Mouse (Mus musculus) heart, embryonic 10.5 days (tissue): ENCODE measurements around the gene Tfpi. TPM values are rescaled to one million over a fixed set of nuclear protein-coding genes. Genes with fewer than 3 reads are reported as not detected.
"Not testable (repeated sequence)": the region's sequence is repeated elsewhere in the genome, so short reads cannot be mapped to it uniquely, and the experiment has no call there.

Source experiments
- DNase-seq: peaks from one replicate; pipeline ENCODE4 v3.0.0-alpha.2; 2017; ENCODE audit warnings: low spot score
- H3K27ac ChIP-seq: fragments of 300-500 bp; sonication (generic); 2 replicates; pipeline ENCODE4 v1.5.1; 2016; ENCODE audit warnings: mild to moderate bottlenecking
- H3K27me3 ChIP-seq: fragments of 300-500 bp; sonication (generic); 2 replicates; pipeline ENCODE4 v1.6.1; 2016; ENCODE audit warnings: mild to moderate bottlenecking; ENCODE audit not compliant: poor library complexity, insufficient read depth, severe bottlenecking
- H3K36me3 ChIP-seq: fragments of 300-500 bp; sonication (generic); 2 replicates; pipeline ENCODE4 v1.6.1; 2016; ENCODE audit warnings: mild to moderate bottlenecking, moderate library complexity
- H3K4me1 ChIP-seq: fragments of 300-500 bp; sonication (generic); 2 replicates; pipeline ENCODE4 v1.6.1; 2016; ENCODE audit warnings: mild to moderate bottlenecking
- H3K4me3 ChIP-seq: fragments of 300-500 bp; sonication (generic); 2 replicates; pipeline ENCODE4 v1.5.1; 2016; ENCODE audit warnings: mild to moderate bottlenecking, moderate library complexity
- H3K9me3 ChIP-seq: fragments of 300-500 bp; sonication (generic); 2 replicates; pipeline ENCODE4 v1.6.1; 2016; ENCODE audit warnings: mild to moderate bottlenecking, moderate library complexity
- WGBS: fragments of 180-500 bp; shearing (Covaris S2); methylation state at CpG from one replicate; pipeline ENCODE4 v1.1.7; 2016; 5-methylcytosine and 5-hydroxymethylcytosine counted together
- polyA plus RNA-seq: library from polyadenylated mRNA; unstranded; fragments of >200 nt; fragmentation: Nextera tagmentation; extraction: Ambion mirVana; gene quantifications from 2 replicates; pipeline ENCODE4 v1.2.1, GENCODE M21; 2016

The Tfpi gene
- polyA plus RNA-seq, 1 experiment from 2014 or later: 56.5 TPM

DNA sequence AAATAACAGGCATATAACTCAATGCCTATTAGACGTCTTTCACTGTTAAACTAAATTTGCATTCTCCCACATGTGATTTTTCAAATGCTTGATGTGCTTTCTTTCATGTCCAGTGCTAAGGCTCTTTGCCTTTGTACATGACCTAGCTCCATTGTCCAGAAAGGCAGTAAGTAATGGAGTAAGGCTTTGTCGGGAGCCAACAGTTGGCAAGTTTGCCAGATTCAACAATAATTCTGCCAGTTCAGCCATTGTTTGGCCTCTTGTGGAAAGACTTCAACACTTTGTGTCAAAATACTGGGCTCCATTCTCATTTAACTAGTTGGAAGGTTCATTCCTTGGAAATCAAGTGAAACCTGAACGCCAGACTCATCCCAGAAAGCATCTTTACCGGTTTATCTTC is 60.1 kb downstream of the Tfpi start:
- Histone ChIP-seq H3K9me3 (no peaks in the 10 kb centered on the region), H3K36me3 (peaks cover 10% of the 10 kb centered on the region; the same call in 1 of the 2 replicates)
- WGBS: 82% methylated on average over 4 of the region's 4 CpGs

DNA sequence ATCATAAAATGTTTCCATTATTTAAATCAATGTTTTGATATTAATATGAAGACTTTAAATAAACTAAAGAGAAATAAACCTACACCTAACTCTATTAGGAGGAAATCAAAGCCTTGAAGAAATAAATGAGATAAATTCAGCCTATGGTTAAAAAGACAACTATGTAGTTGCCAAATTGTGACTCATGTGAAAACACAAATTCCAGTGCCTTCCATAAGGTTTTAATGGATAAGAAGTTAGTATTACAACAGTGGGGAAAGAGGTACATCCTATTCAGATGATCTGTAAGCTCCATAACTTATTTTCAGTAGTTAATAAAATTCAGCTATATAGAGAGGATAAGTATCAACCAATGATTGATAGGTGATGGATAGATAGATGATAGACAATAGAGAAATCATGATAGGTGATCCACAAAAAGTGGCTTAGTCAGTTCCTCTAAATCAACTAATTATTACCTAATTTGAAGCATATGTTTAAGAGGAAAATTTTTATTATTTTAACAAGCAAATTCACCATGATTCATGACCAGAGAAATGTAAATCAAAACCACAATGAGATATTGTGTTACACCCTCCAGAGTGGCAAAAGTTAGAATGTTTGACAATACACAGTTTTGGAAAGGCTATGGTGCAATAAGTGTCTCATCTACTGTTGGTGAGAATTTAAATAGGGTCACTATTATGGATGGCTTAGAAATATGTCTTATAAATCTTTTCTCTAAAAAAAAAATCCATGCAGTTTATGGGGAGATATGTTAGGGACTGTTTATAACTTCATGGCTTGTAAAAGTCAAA is 66.6 kb downstream of the Tfpi start:
- Histone ChIP-seq H3K4me3 (no peak overlapping the region), H3K27me3 (no peaks in the 10 kb centered on the region), H3K4me1 (no peaks in the 10 kb centered on the region), H3K36me3 (peaks cover 10% of the 10 kb centered on the region; the same call in 1 of the 2 replicates), H3K9me3 (no peaks in the 10 kb centered on the region), H3K27ac (no peak overlapping the region)
- no peak for DNase-seq

More for the DNA sequence above, 60.1 kb downstream of the Tfpi start:
- no peak for DNase-seq
- Histone ChIP-seq H3K27ac (no peak overlapping the region), H3K4me1 (no peaks in the 10 kb centered on the region), H3K27me3 (no peaks in the 10 kb centered on the region), H3K4me3 (no peak overlapping the region)

GRCm38 (mm10) chr2:84404834-84405233 is 71.7 kb downstream of the Tfpi start:
- Histone ChIP-seq H3K4me3 (no peak overlapping the region), H3K27me3 (no peaks in the 10 kb centered on the region), H3K9me3 (no peaks in the 10 kb centered on the region), H3K27ac (no peak overlapping the region), H3K36me3 (no peaks in the 10 kb centered on the region), H3K4me1 (no peaks in the 10 kb centered on the region)
- WGBS: 83% methylated on average over 3 of the region's 3 CpGs
- DNase-seq: no peak

- H3K4me1 ChIP-seq: no peaks in the 10 kb centered on the region
- H3K36me3 ChIP-seq: no peaks in the 10 kb centered on the region
- no peak overlapping the region for H3K27ac ChIP-seq
- no peak overlapping the region for H3K4me3 ChIP-seq
- WGBS: 76% methylated on average over 3 of the region's 3 CpGs
- DNase-seq: no peak
- H3K9me3 ChIP-seq: no peaks in the 10 kb centered on the region
- H3K27me3 ChIP-seq: no peaks in the 10 kb centered on the region
Observed at GRCm38 (mm10) chr2:84402713-84403112, 73.9 kb downstream of the Tfpi start.

DNA sequence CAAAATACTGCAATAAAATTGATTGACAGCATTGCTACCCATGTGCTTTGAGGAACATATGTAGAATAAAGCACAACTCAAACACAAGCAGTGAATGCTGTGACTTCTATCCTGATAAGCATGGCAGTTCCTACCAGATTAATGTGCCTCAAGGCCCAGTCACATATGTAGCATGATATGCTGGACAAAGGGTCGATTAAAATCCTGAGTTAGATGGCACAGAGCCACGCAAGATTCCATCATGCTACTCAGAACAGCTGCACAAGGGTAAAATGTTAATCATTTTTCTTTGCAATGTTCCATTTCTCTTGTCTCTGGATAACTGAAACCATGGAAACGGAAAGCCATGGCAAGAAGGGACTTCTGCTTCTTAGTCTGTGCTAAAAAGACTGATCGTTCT is 80.0 kb downstream of the Tfpi start:
- WGBS: 84% methylated on average over 4 of the region's 4 CpGs
- no peaks in the 10 kb centered on the region for H3K4me1 ChIP-seq
- no peaks in the 10 kb centered on the region for H3K27me3 ChIP-seq
- no peak overlapping the region for H3K27ac ChIP-seq
- H3K36me3 ChIP-seq: no peaks in the 10 kb centered on the region
- no peak overlapping the region for H3K4me3 ChIP-seq
- no peak for DNase-seq
- H3K9me3 ChIP-seq: no peaks in the 10 kb centered on the region

- WGBS: 77% methylated on average over 4 of the region's 4 CpGs
- no peak for DNase-seq
- no peak overlapping the region for H3K27ac ChIP-seq
Observed at GRCm38 (mm10) chr2:84393236-84393635, 83.3 kb downstream of the Tfpi start.

GRCm38 (mm10) chr2:84389075-84389474 is 87.5 kb downstream of the Tfpi start:
- Histone ChIP-seq H3K36me3 (no peaks in the 10 kb centered on the region), H3K4me1 (peaks cover 19% of the 10 kb centered on the region), H3K27ac (no peak overlapping the region), H3K4me3 (no peak overlapping the region), H3K9me3 (no peaks in the 10 kb centered on the region), H3K27me3 (no peaks in the 10 kb centered on the region)
- no peak for DNase-seq

More at GRCm38 (mm10) chr2:84393236-84393635, 83.3 kb downstream of the Tfpi start:
- H3K27me3 ChIP-seq: no peaks in the 10 kb centered on the region
- H3K36me3 ChIP-seq: no peaks in the 10 kb centered on the region
- peaks cover 5% of the 10 kb centered on the region for H3K4me1 ChIP-seq
- H3K9me3 ChIP-seq: no peaks in the 10 kb centered on the region
- H3K4me3 ChIP-seq: no peak overlapping the region

DNA sequence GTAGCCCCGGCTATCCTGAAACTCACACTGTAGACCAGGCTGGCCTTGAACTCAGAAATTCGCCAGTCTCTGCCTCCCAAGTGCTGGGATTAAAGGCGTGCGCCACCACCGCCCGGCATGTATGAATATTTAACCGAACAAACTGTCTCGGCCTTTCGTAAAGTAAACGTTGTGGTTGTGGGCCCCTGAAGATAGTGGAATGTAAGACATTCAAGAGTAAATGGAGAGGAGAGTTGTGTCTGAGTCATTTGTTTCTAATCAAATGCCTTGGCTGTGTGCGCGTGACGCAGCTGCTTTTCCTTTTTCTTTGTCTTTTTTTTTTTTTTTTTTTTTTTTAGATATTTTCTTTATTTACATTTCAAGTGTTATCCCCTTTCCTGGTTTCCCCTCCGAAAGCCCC is 88.0 kb downstream of the Tfpi start:
- H3K4me1 ChIP-seq: peaks cover 19% of the 10 kb centered on the region
- not testable (repeated sequence) for H3K4me3 ChIP-seq, DNase-seq, H3K27ac ChIP-seq, H3K9me3 ChIP-seq, H3K36me3 ChIP-seq, H3K27me3 ChIP-seq
- 73% methylated on average over 14 of the region's 14 CpGs for WGBS

GRCm38 (mm10) chr2:84388023-84388416 is 88.6 kb downstream of the Tfpi start:
- Histone ChIP-seq H3K4me3 (no peak overlapping the region), H3K27me3 (no peaks in the 10 kb centered on the region), H3K27ac (peak overlapping the region; percentile 47), H3K9me3 (no peaks in the 10 kb centered on the region), H3K4me1 (peaks cover 19% of the 10 kb centered on the region), H3K36me3 (no peaks in the 10 kb centered on the region)
- DNase-seq: no peak
- WGBS: 49% methylated on average over 7 of the region's 7 CpGs

GRCm38 (mm10) chr2:84387394-84388022 is 89.1 kb downstream of the Tfpi start:
- H3K9me3 ChIP-seq: no peaks in the 10 kb centered on the region
- H3K4me3 ChIP-seq: peak overlapping the region; percentile 37
- 54% methylated on average over 11 of the region's 11 CpGs for WGBS
- H3K27ac ChIP-seq: peak overlapping the region; percentile 47; the same call in 1 of the 2 replicates
- H3K36me3 ChIP-seq: no peaks in the 10 kb centered on the region
- H3K27me3 ChIP-seq: no peaks in the 10 kb centered on the region
- peaks cover 19% of the 10 kb centered on the region for H3K4me1 ChIP-seq
- no peak for DNase-seq

GRCm38 (mm10) chr2:84386563-84387393 is 89.8 kb downstream of the Tfpi start:
- DNase-seq: no peak
- Histone ChIP-seq H3K9me3 (no peaks in the 10 kb centered on the region), H3K36me3 (no peaks in the 10 kb centered on the region), H3K4me3 (peak overlapping the region; percentile 37), H3K4me1 (peaks cover 19% of the 10 kb centered on the region), H3K27me3 (no peaks in the 10 kb centered on the region), H3K27ac (peak overlapping the region; percentile 13; the same call in 1 of the 2 replicates)
- WGBS: 45% methylated on average over 18 of the region's 18 CpGs

- H3K27me3 ChIP-seq: no peaks in the 10 kb centered on the region
- no peak overlapping the region for H3K27ac ChIP-seq
- no peaks in the 10 kb centered on the region for H3K36me3 ChIP-seq
- WGBS: 41% methylated on average over 6 of the region's 6 CpGs
- no peaks in the 10 kb centered on the region for H3K9me3 ChIP-seq
- no peak for DNase-seq
- H3K4me1 ChIP-seq: peaks cover 25% of the 10 kb centered on the region
- no peak overlapping the region for H3K4me3 ChIP-seq
Observed at GRCm38 (mm10) chr2:84384911-84385693, 91.5 kb downstream of the Tfpi start.
